Mouse (Mus musculus): ENCODE results near the gene Tmem170b.

Gene Tmem170b

GRCm38 (mm10) chr13:41605099-41606010 is at the start of gene Tmem170b:
Tmem170b (plus strand) TSS chr13:41605907.
- peak; percentile 95 for DNase-seq (ENCODE audit: low read depth, low spot score)

- DNase-seq (ENCODE audit: low read depth, low spot score) = no peak
Measured at GRCm38 (mm10) chr13:41561024-41561423, 44.7 kb upstream of the Tmem170b start.

- DNase-seq (ENCODE audit: low read depth, low spot score) = no peak
Measured at GRCm38 (mm10) chr13:41568421-41568820, 37.3 kb upstream of the Tmem170b start.

GRCm38 (mm10) chr13:41568926-41569325 is 36.8 kb upstream of the Tmem170b start:
- no peak for DNase-seq (ENCODE audit: low read depth, low spot score)

GRCm38 (mm10) chr13:41569776-41570175 is 35.9 kb upstream of the Tmem170b start:
- DNase-seq (ENCODE audit: low read depth, low spot score) = no peak

GRCm38 (mm10) chr13:41571368-41572350 is 34.0 kb upstream of the Tmem170b start:
- DNase-seq (ENCODE audit: low read depth, low spot score) = peak; percentile 84

GRCm38 (mm10) chr13:41572351-41572735 is 33.4 kb upstream of the Tmem170b start:
- no peak for DNase-seq (ENCODE audit: low read depth, low spot score)

GRCm38 (mm10) chr13:41573126-41573846 is 32.4 kb upstream of the Tmem170b start:
- DNase-seq (ENCODE audit: low read depth, low spot score) = no peak

- no peak for DNase-seq (ENCODE audit: low read depth, low spot score)
Measured at GRCm38 (mm10) chr13:41581058-41581457, 24.6 kb upstream of the Tmem170b start.

- no peak for DNase-seq (ENCODE audit: low read depth, low spot score)
Measured at GRCm38 (mm10) chr13:41583666-41584357, 21.9 kb upstream of the Tmem170b start.

- DNase-seq (ENCODE audit: low read depth, low spot score) = no peak
Measured at GRCm38 (mm10) chr13:41584358-41584680, 21.4 kb upstream of the Tmem170b start.

GRCm38 (mm10) chr13:41584896-41585295 is 20.8 kb upstream of the Tmem170b start:
- no peak for DNase-seq (ENCODE audit: low read depth, low spot score)

- DNase-seq (ENCODE audit: low read depth, low spot score) = no peak
Measured at GRCm38 (mm10) chr13:41596678-41597077, 9.0 kb upstream of the Tmem170b start.

- DNase-seq (ENCODE audit: low read depth, low spot score) = no peak
Measured at GRCm38 (mm10) chr13:41599977-41600376, 5.7 kb upstream of the Tmem170b start.

GRCm38 (mm10) chr13:41601056-41601455 is 4.7 kb upstream of the Tmem170b start:
- DNase-seq (ENCODE audit: low read depth, low spot score) = no peak

GRCm38 (mm10) chr13:41603921-41604466 is 1.7 kb upstream of the Tmem170b start:
- DNase-seq (ENCODE audit: low read depth, low spot score) = no peak

GRCm38 (mm10) chr13:41606081-41607000 is 634 bp downstream of the Tmem170b start:
- peak; percentile 16 for DNase-seq (ENCODE audit: low read depth, low spot score)

GRCm38 (mm10) chr13:41607589-41607988 is 1.9 kb downstream of the Tmem170b start:
- DNase-seq (ENCODE audit: low read depth, low spot score) = no peak

GRCm38 (mm10) chr13:41608559-41608958 is 2.9 kb downstream of the Tmem170b start:
- no peak for DNase-seq (ENCODE audit: low read depth, low spot score)

GRCm38 (mm10) chr13:41611046-41611445 is 5.3 kb downstream of the Tmem170b start:
- no peak for DNase-seq (ENCODE audit: low read depth, low spot score)
